Mouse (Mus musculus): ENCODE data around the gene Ccnt1. TPM values are rescaled to one million over a fixed set of nuclear protein-coding genes. Genes with fewer than 3 reads are reported as not detected.

Gene Ccnt1
- polyA plus RNA-seq, 1 experiment from 2014 or later, result 37.9 TPM

- H3K4me1 ChIP-seq (replicated peaks), result peaks cover 42% of the 10 kb centered on the region
Observed at GRCm38 (mm10) chr15:98608058-98608783, 37.5 kb upstream of the Ccnt1 start.

GRCm38 (mm10) chr15:98607557-98607956 is 36.8 kb upstream of the Ccnt1 start:
- H3K4me1 ChIP-seq (replicated peaks), result peaks cover 48% of the 10 kb centered on the region
- no peaks in the 10 kb centered on the region for H3K27me3 ChIP-seq (replicated peaks)
- H3K9ac ChIP-seq, result peak overlapping the region; percentile 100
- ATAC-seq (ENCODE audit: insufficient number of reproducible peaks, low FRiP score), result peak; percentile 79
- WGBS, result 6% methylated on average over 4 of the region's 4 CpGs
- peak overlapping the region; percentile 99 for H3K27ac ChIP-seq (ENCODE audit: poor library complexity, severe bottlenecking)
- H3K36me3 ChIP-seq, result peaks cover 26% of the 10 kb centered on the region
- peak overlapping the region; percentile 94 for H3K4me3 ChIP-seq
- no peaks in the 10 kb centered on the region for H3K9me3 ChIP-seq (replicated peaks)
- peak overlapping the region; percentile 91 for H3K4me2 ChIP-seq

More at GRCm38 (mm10) chr15:98608058-98608783, 37.5 kb upstream of the Ccnt1 start:
- Histone ChIP-seq H3K27ac (ENCODE audit: poor library complexity, severe bottlenecking) (peak overlapping the region; percentile 99), H3K36me3 (peaks cover 20% of the 10 kb centered on the region), H3K4me3 (peak overlapping the region; percentile 94), H3K27me3 (replicated peaks) (no peaks in the 10 kb centered on the region), H3K9ac (peak overlapping the region; percentile 100), H3K4me2 (peak overlapping the region; percentile 91), H3K9me3 (replicated peaks) (no peaks in the 10 kb centered on the region)
- WGBS, result 4% methylated on average over 10 of the region's 10 CpGs
- no peak for ATAC-seq (ENCODE audit: insufficient number of reproducible peaks, low FRiP score)

- peak overlapping the region; percentile 94 for H3K4me3 ChIP-seq
- no peak for ATAC-seq (ENCODE audit: insufficient number of reproducible peaks, low FRiP score)
- no peaks in the 10 kb centered on the region for H3K9me3 ChIP-seq (replicated peaks)
- WGBS, result 26% methylated on average over 9 of the region's 9 CpGs
- H3K9ac ChIP-seq, result peak overlapping the region; percentile 100
- H3K36me3 ChIP-seq, result peaks cover 27% of the 10 kb centered on the region
- H3K4me2 ChIP-seq, result peak overlapping the region; percentile 91
- peak overlapping the region; percentile 99 for H3K27ac ChIP-seq (ENCODE audit: poor library complexity, severe bottlenecking)
- peaks cover 57% of the 10 kb centered on the region for H3K4me1 ChIP-seq (replicated peaks)
- H3K27me3 ChIP-seq (replicated peaks), result no peaks in the 10 kb centered on the region
Observed at GRCm38 (mm10) chr15:98606739-98607138, 36.0 kb upstream of the Ccnt1 start.

GRCm38 (mm10) chr15:98606051-98606536 is 35.4 kb upstream of the Ccnt1 start:
- Histone ChIP-seq H3K4me3 (peak overlapping the region; percentile 94), H3K27ac (ENCODE audit: poor library complexity, severe bottlenecking) (peak overlapping the region; percentile 99), H3K9me3 (replicated peaks) (no peaks in the 10 kb centered on the region), H3K9ac (peak overlapping the region; percentile 100), H3K4me1 (replicated peaks) (peaks cover 63% of the 10 kb centered on the region), H3K27me3 (replicated peaks) (no peaks in the 10 kb centered on the region), H3K36me3 (peaks cover 34% of the 10 kb centered on the region), H3K4me2 (peak overlapping the region; percentile 91)
- WGBS, result 18% methylated on average over 12 of the region's 12 CpGs
- no peak for ATAC-seq (ENCODE audit: insufficient number of reproducible peaks, low FRiP score)

GRCm38 (mm10) chr15:98604041-98604575 is 33.4 kb upstream of the Ccnt1 start:
- H3K27ac ChIP-seq (ENCODE audit: poor library complexity, severe bottlenecking), result peak overlapping the region; percentile 99
- H3K4me3 ChIP-seq, result peak overlapping the region; percentile 44; the same call in 1 of the 2 replicates
- peak overlapping the region; percentile 82 for H3K9ac ChIP-seq
- H3K9me3 ChIP-seq (replicated peaks), result no peaks in the 10 kb centered on the region
- 86% methylated on average over 24 of the region's 24 CpGs for WGBS
- no peak for ATAC-seq (ENCODE audit: insufficient number of reproducible peaks, low FRiP score)
- H3K4me1 ChIP-seq (replicated peaks), result peaks cover 80% of the 10 kb centered on the region
- H3K36me3 ChIP-seq, result peaks cover 53% of the 10 kb centered on the region
- H3K4me2 ChIP-seq, result peak overlapping the region; percentile 91
- no peaks in the 10 kb centered on the region for H3K27me3 ChIP-seq (replicated peaks)

GRCm38 (mm10) chr15:98602921-98603458 is 32.3 kb upstream of the Ccnt1 start:
- H3K27ac ChIP-seq (ENCODE audit: poor library complexity, severe bottlenecking), result peak overlapping the region; percentile 99
- H3K9ac ChIP-seq, result peak overlapping the region; percentile 82
- peak overlapping the region; percentile 44 for H3K4me3 ChIP-seq
- 10% methylated on average over 4 of the region's 4 CpGs for WGBS
- ATAC-seq (ENCODE audit: insufficient number of reproducible peaks, low FRiP score), result peak; percentile 19; the same call in 1 of the 2 replicates
- no peaks in the 10 kb centered on the region for H3K27me3 ChIP-seq (replicated peaks)
- peaks cover 65% of the 10 kb centered on the region for H3K36me3 ChIP-seq
- H3K4me1 ChIP-seq (replicated peaks), result peaks cover 80% of the 10 kb centered on the region
- H3K4me2 ChIP-seq, result peak overlapping the region; percentile 91
- no peaks in the 10 kb centered on the region for H3K9me3 ChIP-seq (replicated peaks)

GRCm38 (mm10) chr15:98602191-98602881 is 31.6 kb upstream of the Ccnt1 start:
- peak overlapping the region; percentile 91 for H3K4me2 ChIP-seq
- H3K9me3 ChIP-seq (replicated peaks), result no peaks in the 10 kb centered on the region
- H3K36me3 ChIP-seq, result peaks cover 71% of the 10 kb centered on the region
- peak overlapping the region; percentile 99 for H3K27ac ChIP-seq (ENCODE audit: poor library complexity, severe bottlenecking)
- peaks cover 80% of the 10 kb centered on the region for H3K4me1 ChIP-seq (replicated peaks)
- 9% methylated on average over 13 of the region's 13 CpGs for WGBS
- peak; percentile 60 for ATAC-seq (ENCODE audit: insufficient number of reproducible peaks, low FRiP score)
- peak overlapping the region; percentile 44 for H3K4me3 ChIP-seq
- H3K27me3 ChIP-seq (replicated peaks), result no peaks in the 10 kb centered on the region
- H3K9ac ChIP-seq, result peak overlapping the region; percentile 82

GRCm38 (mm10) chr15:98601832-98602190 is 31.1 kb upstream of the Ccnt1 start:
- Histone ChIP-seq H3K9me3 (replicated peaks) (no peaks in the 10 kb centered on the region), H3K4me3 (peak overlapping the region; percentile 44), H3K9ac (peak overlapping the region; percentile 82), H3K27me3 (replicated peaks) (no peaks in the 10 kb centered on the region), H3K4me1 (replicated peaks) (peaks cover 75% of the 10 kb centered on the region), H3K27ac (ENCODE audit: poor library complexity, severe bottlenecking) (peak overlapping the region; percentile 99), H3K4me2 (peak overlapping the region; percentile 91), H3K36me3 (peaks cover 76% of the 10 kb centered on the region)
- ATAC-seq (ENCODE audit: insufficient number of reproducible peaks, low FRiP score), result no peak; the same call in 1 of the 2 replicates
- WGBS, result 25% methylated on average over 7 of the region's 7 CpGs

- Histone ChIP-seq H3K9me3 (replicated peaks) (no peaks in the 10 kb centered on the region), H3K36me3 (peaks cover 92% of the 10 kb centered on the region), H3K27ac (ENCODE audit: poor library complexity, severe bottlenecking) (peak overlapping the region; percentile 99; the same call in 1 of the 2 replicates), H3K27me3 (replicated peaks) (no peaks in the 10 kb centered on the region), H3K4me3 (no peak overlapping the region), H3K4me1 (replicated peaks) (peaks cover 58% of the 10 kb centered on the region), H3K9ac (peak overlapping the region; percentile 82; the same call in 1 of the 2 replicates), H3K4me2 (peak overlapping the region; percentile 91; the same call in 1 of the 2 replicates)
- 72% methylated on average over 12 of the region's 12 CpGs for WGBS
- ATAC-seq (ENCODE audit: insufficient number of reproducible peaks, low FRiP score), result no peak
Observed at GRCm38 (mm10) chr15:98600036-98600709, 29.4 kb upstream of the Ccnt1 start.

- Histone ChIP-seq H3K36me3 (peaks cover 100% of the 10 kb centered on the region), H3K9ac (no peak overlapping the region), H3K4me1 (replicated peaks) (peaks cover 23% of the 10 kb centered on the region), H3K4me2 (no peak overlapping the region), H3K27me3 (replicated peaks) (no peaks in the 10 kb centered on the region), H3K9me3 (replicated peaks) (no peaks in the 10 kb centered on the region), H3K27ac (ENCODE audit: poor library complexity, severe bottlenecking) (no peak overlapping the region), H3K4me3 (no peak overlapping the region)
- ATAC-seq (ENCODE audit: insufficient number of reproducible peaks, low FRiP score), result no peak
- WGBS, result 90% methylated on average over 14 of the region's 14 CpGs
Observed at GRCm38 (mm10) chr15:98596609-98597008, 25.9 kb upstream of the Ccnt1 start.
